Mouse (Mus musculus): ENCODE measurements around the gene Apol7e.

DNA sequence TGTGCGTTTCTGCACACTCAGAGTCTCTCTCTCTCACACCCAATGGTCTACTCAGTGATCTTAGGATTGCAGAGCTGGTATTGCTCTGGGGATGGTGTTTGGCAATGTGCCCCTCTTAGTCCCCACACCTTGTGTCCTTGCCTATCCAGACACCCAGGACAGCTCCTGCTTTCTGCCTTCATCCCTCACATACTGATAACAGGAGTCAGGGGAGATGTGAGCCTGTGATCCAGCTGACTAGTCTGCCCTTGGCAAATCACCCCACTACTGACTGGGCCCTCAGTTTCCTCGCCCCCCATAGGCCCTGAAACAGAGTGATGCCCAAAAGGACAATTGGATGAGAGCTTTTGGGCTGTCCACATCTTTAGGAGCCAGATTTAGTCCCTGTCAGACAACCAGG is 57.4 kb downstream of the Apol7e start:
- TF ChIP-seq E2F4 (IDR thresholded peaks at IDR 0.05; ENCODE audit: insufficient read depth) (no peak), POLR2A (IDR thresholded peaks at IDR 0.05; ENCODE audit: insufficient read length, low read depth) (no peak), SRF (IDR thresholded peaks at IDR 0.05; ENCODE audit: control insufficient read depth, insufficient read length, low read depth) (no peak), USF1 (IDR thresholded peaks at IDR 0.05; ENCODE audit: low read depth) (no peak), MAX (IDR thresholded peaks at IDR 0.05; ENCODE audit: low read depth) (no peak), MYOD1 (IDR thresholded peaks at IDR 0.05; ENCODE audit: control insufficient read depth in 1 of 3, insufficient read length in 2 of 3, low read depth in 2 of 3) (no peak), MYOG (IDR thresholded peaks at IDR 0.05; ENCODE audit: control insufficient read depth in 1 of 3, insufficient read depth in 1 of 3, insufficient read length in 2 of 3, low read depth in 2 of 3) (no peak), TCF12 (IDR thresholded peaks at IDR 0.05; ENCODE audit: insufficient read depth, poor library complexity, severe bottlenecking) (no peak), TCF3 (IDR thresholded peaks at IDR 0.05; ENCODE audit: insufficient read length, low read depth) (no peak)

All from myocyte (in vitro differentiated cells).